Mouse (Mus musculus) heart, embryonic 12.5 days (tissue): ENCODE data around the gene Scnn1a. TPM values are rescaled to one million over a fixed set of nuclear protein-coding genes. Genes with fewer than 3 reads are reported as not detected.

ENCODE experiments used
- ATAC-seq: fragments of 200-750 bp; cut with Nextera tagmentation; 2 replicates; pipeline ENCODE4 v1.8.0; 2017; ENCODE audit warnings: moderate TSS enrichment, moderate library complexity; ENCODE audit not compliant: insufficient number of reproducible peaks, low FRiP score
- H3K27ac ChIP-seq: fragments of 300-500 bp; sonication (generic); 2 replicates; pipeline ENCODE4 v1.5.1; 2016; ENCODE audit warnings: mild to moderate bottlenecking, moderate library complexity; ENCODE audit not compliant: poor library complexity, severe bottlenecking
- H3K27me3 ChIP-seq: fragments of 300-500 bp; sonication (generic); replicated peaks from 2 replicates; pipeline ENCODE4 v1.6.1; 2016; ENCODE audit warnings: mild to moderate bottlenecking, moderate library complexity
- H3K36me3 ChIP-seq: fragments of 300-500 bp; sonication (generic); 2 replicates; pipeline ENCODE4 v1.6.1; 2016; ENCODE audit warnings: mild to moderate bottlenecking, moderate library complexity
- H3K4me1 ChIP-seq: fragments of 300-500 bp; sonication (generic); replicated peaks from 2 replicates; pipeline ENCODE4 v1.6.1; 2016; ENCODE audit warnings: mild to moderate bottlenecking
- H3K4me2 ChIP-seq: fragments of 300-500 bp; sonication (generic); 2 replicates; pipeline ENCODE4 v1.6.1; 2016; ENCODE audit warnings: mild to moderate bottlenecking, moderate library complexity
- H3K4me3 ChIP-seq: fragments of 300-500 bp; sonication (generic); 2 replicates; pipeline ENCODE4 v1.5.1; 2016; ENCODE audit warnings: mild to moderate bottlenecking
- H3K9ac ChIP-seq: fragments of 300-500 bp; sonication (generic); 2 replicates; pipeline ENCODE4 v1.6.1; 2016; ENCODE audit warnings: mild to moderate bottlenecking, moderate library complexity
- H3K9me3 ChIP-seq: fragments of 300-500 bp; sonication (generic); replicated peaks from 2 replicates; pipeline ENCODE4 v1.6.1; 2016; ENCODE audit warnings: mild to moderate bottlenecking, moderate library complexity
- WGBS: fragments of 180-500 bp; shearing (Covaris S2); methylation state at CpG from one replicate; pipeline ENCODE4 v1.1.7; 2016; 5-methylcytosine and 5-hydroxymethylcytosine counted together
- polyA plus RNA-seq: library from polyadenylated mRNA; unstranded; fragments of >200 nt; fragmentation: Nextera tagmentation; extraction: Ambion mirVana; gene quantifications from 2 replicates; pipeline ENCODE4 v1.2.1, GENCODE M21; 2016

Scnn1a gene
- polyA plus RNA-seq, 1 experiment from 2014 or later: 0.70 TPM

GRCm38 (mm10) chr6:125363021-125363420 lies 42.6 kb downstream of the Scnn1a start:
- H3K4me3 ChIP-seq: peak overlapping the region; percentile 12; the same call in 1 of the 2 replicates
- WGBS: 23% methylated on average over 15 of the region's 15 CpGs
- peaks cover 63% of the 10 kb centered on the region for H3K27me3 ChIP-seq
- H3K9ac ChIP-seq: no peak overlapping the region
- ATAC-seq: no peak
- H3K4me1 ChIP-seq: peaks cover 31% of the 10 kb centered on the region
- H3K9me3 ChIP-seq: peaks cover 5% of the 10 kb centered on the region
- no peak overlapping the region for H3K27ac ChIP-seq
- peaks cover 44% of the 10 kb centered on the region for H3K36me3 ChIP-seq
- H3K4me2 ChIP-seq: peak overlapping the region; percentile 49

- Histone ChIP-seq H3K4me2 (peak overlapping the region; percentile 49), H3K4me1 (peaks cover 31% of the 10 kb centered on the region), H3K27ac (no peak overlapping the region), H3K9ac (no peak overlapping the region), H3K27me3 (peaks cover 60% of the 10 kb centered on the region), H3K9me3 (peaks cover 5% of the 10 kb centered on the region), H3K4me3 (peak overlapping the region; percentile 12; the same call in 1 of the 2 replicates), H3K36me3 (peaks cover 38% of the 10 kb centered on the region)
- ATAC-seq: no peak
- 13% methylated on average over 23 of the region's 23 CpGs for WGBS
Observed at GRCm38 (mm10) chr6:125363451-125364242, 43.2 kb downstream of the Scnn1a start.

DNA sequence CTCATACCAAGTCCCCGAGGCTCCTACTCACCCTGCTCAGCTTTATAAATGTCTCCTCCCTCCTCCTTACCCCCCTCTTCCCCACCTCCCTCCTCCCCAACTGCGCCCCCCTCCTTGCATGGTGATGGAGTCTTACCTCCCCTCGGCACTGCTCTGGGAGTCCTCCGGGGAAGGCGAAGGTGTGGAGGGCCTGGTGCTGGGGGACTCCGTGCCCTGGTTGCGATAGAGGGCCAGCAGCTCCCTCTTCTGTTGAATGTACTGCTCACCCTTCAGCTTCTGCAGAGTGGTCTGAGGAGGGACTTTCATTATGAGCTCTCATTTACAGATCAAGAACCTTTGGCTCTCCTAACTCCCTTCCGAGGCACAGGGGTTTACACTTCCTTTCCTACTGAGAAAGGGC lies 44.0 kb downstream of the Scnn1a start:
- WGBS: 9% methylated on average over 8 of the region's 8 CpGs
- ATAC-seq: no peak
- peaks cover 31% of the 10 kb centered on the region for H3K4me1 ChIP-seq
- peaks cover 30% of the 10 kb centered on the region for H3K36me3 ChIP-seq
- peaks cover 5% of the 10 kb centered on the region for H3K9me3 ChIP-seq
- H3K4me2 ChIP-seq: peak overlapping the region; percentile 49; the same call in 1 of the 2 replicates
- no peak overlapping the region for H3K9ac ChIP-seq
- H3K27me3 ChIP-seq: peaks cover 60% of the 10 kb centered on the region
- no peak overlapping the region for H3K27ac ChIP-seq
- H3K4me3 ChIP-seq: no peak overlapping the region

- H3K9me3 ChIP-seq: peaks cover 5% of the 10 kb centered on the region
- peaks cover 20% of the 10 kb centered on the region for H3K36me3 ChIP-seq
- no peak overlapping the region for H3K4me2 ChIP-seq
- H3K4me3 ChIP-seq: no peak overlapping the region
- H3K27me3 ChIP-seq: peaks cover 57% of the 10 kb centered on the region
- H3K4me1 ChIP-seq: peaks cover 36% of the 10 kb centered on the region
- no peak overlapping the region for H3K9ac ChIP-seq
- no peak for ATAC-seq
- H3K27ac ChIP-seq: no peak overlapping the region
- WGBS: 77% methylated on average over 5 of the region's 5 CpGs
Observed at GRCm38 (mm10) chr6:125365522-125365921, 45.1 kb downstream of the Scnn1a start.

- H3K9ac ChIP-seq: no peak overlapping the region
- peaks cover 14% of the 10 kb centered on the region for H3K36me3 ChIP-seq
- peaks cover 39% of the 10 kb centered on the region for H3K4me1 ChIP-seq
- H3K27ac ChIP-seq: no peak overlapping the region
- no peak for ATAC-seq
- H3K4me3 ChIP-seq: no peak overlapping the region
- no peak overlapping the region for H3K4me2 ChIP-seq
- 68% methylated on average over 1 of the region's 1 CpGs for WGBS
- peaks cover 51% of the 10 kb centered on the region for H3K27me3 ChIP-seq
- H3K9me3 ChIP-seq: peaks cover 5% of the 10 kb centered on the region
Observed at GRCm38 (mm10) chr6:125366133-125366532, 45.7 kb downstream of the Scnn1a start.

- Histone ChIP-seq H3K27ac (no peak overlapping the region), H3K4me1 (peaks cover 28% of the 10 kb centered on the region), H3K4me2 (no peak overlapping the region), H3K27me3 (peaks cover 48% of the 10 kb centered on the region), H3K9ac (no peak overlapping the region), H3K4me3 (no peak overlapping the region), H3K36me3 (no peaks in the 10 kb centered on the region), H3K9me3 (peaks cover 5% of the 10 kb centered on the region)
- 63% methylated on average over 4 of the region's 4 CpGs for WGBS
- ATAC-seq: no peak
Observed at GRCm38 (mm10) chr6:125367758-125368371, 47.4 kb downstream of the Scnn1a start.

DNA sequence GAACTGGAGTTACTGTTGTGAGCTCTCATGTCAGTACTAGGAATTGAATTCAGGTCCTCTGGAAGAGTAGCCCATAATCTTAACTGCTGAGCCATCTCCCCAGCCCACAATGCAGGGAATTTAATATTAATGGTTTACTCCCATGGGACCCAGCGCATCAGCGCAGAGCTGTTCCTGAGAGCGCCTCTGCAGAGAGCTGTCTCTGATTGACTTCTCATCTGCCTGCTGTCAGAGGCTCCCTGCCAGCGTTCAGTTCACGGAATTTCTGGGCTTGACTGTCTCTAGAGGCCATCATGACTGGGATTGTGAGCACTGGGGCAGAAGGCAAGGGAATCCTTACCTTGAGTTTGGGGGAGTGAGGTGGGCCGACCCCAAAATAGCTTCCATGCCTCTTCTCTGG lies 56.6 kb downstream of the Scnn1a start:
- no peak for ATAC-seq
- Histone ChIP-seq H3K4me3 (no peak overlapping the region), H3K36me3 (no peaks in the 10 kb centered on the region), H3K4me1 (peaks cover 25% of the 10 kb centered on the region), H3K27me3 (peaks cover 97% of the 10 kb centered on the region), H3K4me2 (no peak overlapping the region), H3K9me3 (no peaks in the 10 kb centered on the region), H3K27ac (no peak overlapping the region), H3K9ac (no peak overlapping the region)
- 50% methylated on average over 6 of the region's 6 CpGs for WGBS

GRCm38 (mm10) chr6:125377582-125378451 lies 57.4 kb downstream of the Scnn1a start:
- WGBS: 35% methylated on average over 16 of the region's 16 CpGs
- no peaks in the 10 kb centered on the region for H3K36me3 ChIP-seq
- no peaks in the 10 kb centered on the region for H3K9me3 ChIP-seq
- no peak overlapping the region for H3K27ac ChIP-seq
- H3K27me3 ChIP-seq: peaks cover 97% of the 10 kb centered on the region
- no peak overlapping the region for H3K4me3 ChIP-seq
- ATAC-seq: peak; percentile 29; the same call in 1 of the 2 replicates
- H3K4me1 ChIP-seq: peaks cover 25% of the 10 kb centered on the region
- H3K9ac ChIP-seq: no peak overlapping the region
- peak overlapping the region; percentile 5 for H3K4me2 ChIP-seq

GRCm38 (mm10) chr6:125378621-125379020 lies 58.2 kb downstream of the Scnn1a start:
- Histone ChIP-seq H3K27me3 (peaks cover 96% of the 10 kb centered on the region), H3K9ac (no peak overlapping the region), H3K36me3 (no peaks in the 10 kb centered on the region), H3K4me2 (peak overlapping the region; percentile 5; the same call in 1 of the 2 replicates), H3K27ac (no peak overlapping the region), H3K4me3 (no peak overlapping the region), H3K9me3 (no peaks in the 10 kb centered on the region), H3K4me1 (peaks cover 25% of the 10 kb centered on the region)
- no peak for ATAC-seq
- 11% methylated on average over 6 of the region's 6 CpGs for WGBS

GRCm38 (mm10) chr6:125379781-125380180 lies 59.3 kb downstream of the Scnn1a start:
- Histone ChIP-seq H3K36me3 (no peaks in the 10 kb centered on the region), H3K27me3 (peaks cover 94% of the 10 kb centered on the region), H3K9ac (no peak overlapping the region), H3K4me1 (peaks cover 25% of the 10 kb centered on the region), H3K4me3 (peak overlapping the region; percentile 38), H3K27ac (no peak overlapping the region), H3K9me3 (no peaks in the 10 kb centered on the region), H3K4me2 (peak overlapping the region; percentile 68)
- no peak for ATAC-seq
- WGBS: 3% methylated on average over 9 of the region's 9 CpGs
